Mouse (Mus musculus): Measurements from ENCODE around the gene Vps4a. TPM values are rescaled to one million over a fixed set of nuclear protein-coding genes. Genes with fewer than 3 reads are reported as not detected.
A peak's percentile ranks its signal among the peaks of the same experiment; 100 is the strongest.
"Not testable (repeated sequence)": the region's sequence is repeated elsewhere in the genome, so short reads cannot be mapped to it uniquely, and the experiment has no call there.

Vps4a gene
- polyA plus RNA-seq, 1 experiment from 2014 or later = 62.9 TPM

DNA sequence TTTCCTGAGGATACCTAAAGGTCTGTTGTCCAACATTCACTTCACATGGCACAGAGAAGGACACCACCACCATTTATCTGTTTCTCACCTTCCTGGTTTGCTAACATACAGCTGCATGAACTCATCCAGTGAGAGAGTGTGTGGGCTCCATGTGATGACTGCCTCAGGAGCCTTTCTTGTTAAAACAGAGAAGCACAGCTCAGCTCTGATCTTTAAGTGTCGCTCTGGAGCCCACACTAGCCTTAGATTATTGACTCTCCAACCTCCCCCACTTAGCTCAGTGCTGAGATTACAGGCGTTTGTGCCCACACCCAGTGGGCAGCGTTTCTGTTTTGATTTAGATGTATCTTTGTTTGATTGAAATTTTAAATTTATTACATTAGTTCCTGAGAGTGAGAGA is 23.2 kb upstream of the Vps4a start:
- Histone ChIP-seq H3K9ac (ENCODE audit: low read depth, low read length) (no peak overlapping the region), H3K27ac (ENCODE audit: low read depth, low read length) (no peak overlapping the region), H3K27me3 (ENCODE audit: control insufficient read depth, insufficient read depth, low read length) (no peaks in the 10 kb centered on the region), H3K4me1 (ENCODE audit: control insufficient read depth, insufficient read depth, low read length) (no peaks in the 10 kb centered on the region), H3K4me3 (ENCODE audit: low read length) (no peak overlapping the region), H3K4me2 (replicated peaks; ENCODE audit: low read depth, low read length) (no peak overlapping the region), H3K36me3 (ENCODE audit: control insufficient read depth, insufficient read depth, low read length) (peaks cover 34% of the 10 kb centered on the region), H3K9me3 (ENCODE audit: control insufficient read depth, low read length) (no peaks in the 10 kb centered on the region)
- ATAC-seq (ENCODE audit: low FRiP score, low TSS enrichment) = no peak
- 86% methylated on average over 3 of the region's 3 CpGs for WGBS

DNA sequence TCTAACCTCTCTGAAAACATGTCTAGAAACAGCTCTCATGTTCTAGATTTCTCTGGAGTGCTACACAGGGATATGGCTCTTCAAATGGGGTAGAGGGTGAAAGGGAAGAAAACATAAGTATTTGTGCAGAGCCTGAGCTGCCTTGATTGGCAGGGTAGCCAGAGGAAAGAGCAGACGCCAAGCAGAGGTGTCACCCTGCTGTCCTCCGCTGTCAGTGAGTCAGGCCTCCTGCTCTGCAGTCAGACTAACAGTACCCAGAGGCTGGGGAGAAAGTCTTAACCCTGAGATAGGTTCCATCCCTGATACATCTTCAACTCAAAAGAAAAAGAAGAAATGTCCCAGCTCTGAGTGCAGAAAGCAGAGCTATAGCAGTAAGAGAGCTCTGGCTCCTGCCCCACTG is 18.4 kb upstream of the Vps4a start:
- Histone ChIP-seq H3K9ac (ENCODE audit: low read depth, low read length) (no peak overlapping the region), H3K9me3 (ENCODE audit: control insufficient read depth, low read length) (no peaks in the 10 kb centered on the region), H3K4me2 (replicated peaks; ENCODE audit: low read depth, low read length) (no peak overlapping the region), H3K36me3 (ENCODE audit: control insufficient read depth, insufficient read depth, low read length) (peaks cover 28% of the 10 kb centered on the region), H3K27me3 (ENCODE audit: control insufficient read depth, insufficient read depth, low read length) (no peaks in the 10 kb centered on the region), H3K4me1 (ENCODE audit: control insufficient read depth, insufficient read depth, low read length) (no peaks in the 10 kb centered on the region), H3K27ac (ENCODE audit: low read depth, low read length) (no peak overlapping the region), H3K4me3 (ENCODE audit: low read length) (no peak overlapping the region)
- 84% methylated on average over 2 of the region's 2 CpGs for WGBS
- ATAC-seq (ENCODE audit: low FRiP score, low TSS enrichment) = no peak

DNA sequence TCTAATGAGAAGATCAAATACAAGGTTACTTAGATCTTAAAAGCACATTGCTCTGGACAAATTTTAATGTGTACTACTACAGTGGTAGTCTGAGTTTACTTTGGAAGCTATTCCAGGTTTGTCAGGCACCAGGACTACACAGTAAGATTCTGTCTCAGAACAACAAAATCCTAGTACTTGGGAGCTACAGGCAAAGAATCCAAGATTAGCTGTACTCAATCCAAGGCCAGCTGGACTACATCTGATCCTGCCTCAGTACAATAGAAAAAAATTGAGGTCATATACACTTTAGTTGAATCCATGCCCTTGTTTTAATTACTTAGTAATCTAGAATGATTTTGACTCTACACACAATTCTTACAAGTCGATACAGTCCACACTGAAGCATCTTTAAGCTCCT is 16.1 kb upstream of the Vps4a start:
- Histone ChIP-seq H3K36me3 (ENCODE audit: control insufficient read depth, insufficient read depth, low read length) (peaks cover 23% of the 10 kb centered on the region), H3K27ac (ENCODE audit: low read depth, low read length) (no peak overlapping the region), H3K27me3 (ENCODE audit: control insufficient read depth, insufficient read depth, low read length) (no peaks in the 10 kb centered on the region), H3K4me3 (ENCODE audit: low read length) (no peak overlapping the region), H3K4me2 (replicated peaks; ENCODE audit: low read depth, low read length) (no peak overlapping the region), H3K4me1 (ENCODE audit: control insufficient read depth, insufficient read depth, low read length) (no peaks in the 10 kb centered on the region), H3K9me3 (ENCODE audit: control insufficient read depth, low read length) (no peaks in the 10 kb centered on the region), H3K9ac (ENCODE audit: low read depth, low read length) (no peak overlapping the region)
- ATAC-seq (ENCODE audit: low FRiP score, low TSS enrichment) = no peak
- WGBS = 91% methylated on average over 1 of the region's 1 CpGs

DNA sequence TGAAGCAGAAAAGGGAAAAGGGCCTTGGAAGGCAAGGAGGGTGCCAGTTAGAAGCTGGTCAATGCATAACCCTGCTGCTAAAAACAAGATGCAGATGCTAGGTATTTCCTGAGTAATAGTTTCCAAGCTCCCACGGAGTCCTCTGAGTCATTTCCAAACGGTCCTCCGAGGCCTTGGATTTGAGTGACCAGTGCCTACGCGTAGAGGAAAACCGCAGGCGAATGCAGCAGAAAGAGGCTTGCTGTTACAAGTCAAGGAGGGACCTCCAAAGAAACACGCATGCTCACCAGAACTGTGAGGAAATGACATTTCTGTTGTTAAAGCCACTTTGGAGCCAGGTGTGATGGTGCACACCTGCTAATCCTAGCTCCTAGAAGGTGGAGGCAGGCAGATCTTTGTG is 7.5 kb upstream of the Vps4a start:
- Histone ChIP-seq H3K4me3 (ENCODE audit: low read length) (no peak overlapping the region), H3K4me1 (ENCODE audit: control insufficient read depth, insufficient read depth, low read length) (no peaks in the 10 kb centered on the region), H3K27ac (ENCODE audit: low read depth, low read length) (no peak overlapping the region), H3K9ac (ENCODE audit: low read depth, low read length) (no peak overlapping the region), H3K4me2 (replicated peaks; ENCODE audit: low read depth, low read length) (no peak overlapping the region), H3K36me3 (ENCODE audit: control insufficient read depth, insufficient read depth, low read length) (no peaks in the 10 kb centered on the region), H3K27me3 (ENCODE audit: control insufficient read depth, insufficient read depth, low read length) (no peaks in the 10 kb centered on the region), H3K9me3 (ENCODE audit: control insufficient read depth, low read length) (no peaks in the 10 kb centered on the region)
- 88% methylated on average over 8 of the region's 8 CpGs for WGBS
- no peak for ATAC-seq (ENCODE audit: low FRiP score, low TSS enrichment)

DNA sequence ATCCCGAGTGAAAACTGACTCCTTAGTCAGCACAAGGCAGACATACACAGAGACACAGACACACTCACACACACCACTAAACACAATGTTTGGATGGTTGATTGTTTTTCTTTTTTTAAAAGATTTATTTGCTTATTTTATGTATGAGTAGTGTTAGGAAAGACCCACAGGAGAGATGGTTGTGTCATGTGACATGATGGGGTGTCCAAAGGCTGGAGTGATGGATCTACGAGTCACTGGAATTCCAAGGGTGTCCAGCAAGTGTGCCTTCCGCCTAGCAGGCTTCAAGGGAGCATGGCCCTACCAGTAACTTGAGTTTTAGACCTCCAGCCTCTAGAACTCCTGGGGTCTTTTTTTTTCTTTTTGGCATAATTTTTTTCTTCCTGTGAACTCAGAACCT is 1.7 kb upstream of the Vps4a start:
- H3K4me2 ChIP-seq (replicated peaks; ENCODE audit: low read depth, low read length) = no peak overlapping the region
- ATAC-seq (ENCODE audit: low FRiP score, low TSS enrichment) = no peak
- H3K9me3 ChIP-seq (ENCODE audit: control insufficient read depth, low read length) = no peaks in the 10 kb centered on the region
- WGBS = 82% methylated on average over 3 of the region's 3 CpGs
- H3K9ac ChIP-seq (ENCODE audit: low read depth, low read length) = no peak overlapping the region
- H3K36me3 ChIP-seq (ENCODE audit: control insufficient read depth, insufficient read depth, low read length) = no peaks in the 10 kb centered on the region
- no peaks in the 10 kb centered on the region for H3K27me3 ChIP-seq (ENCODE audit: control insufficient read depth, insufficient read depth, low read length)
- no peak overlapping the region for H3K4me3 ChIP-seq (ENCODE audit: low read length)
- H3K4me1 ChIP-seq (ENCODE audit: control insufficient read depth, insufficient read depth, low read length) = peaks cover 7% of the 10 kb centered on the region; the same call in 1 of the 2 replicates
- H3K27ac ChIP-seq (ENCODE audit: low read depth, low read length) = no peak overlapping the region

DNA sequence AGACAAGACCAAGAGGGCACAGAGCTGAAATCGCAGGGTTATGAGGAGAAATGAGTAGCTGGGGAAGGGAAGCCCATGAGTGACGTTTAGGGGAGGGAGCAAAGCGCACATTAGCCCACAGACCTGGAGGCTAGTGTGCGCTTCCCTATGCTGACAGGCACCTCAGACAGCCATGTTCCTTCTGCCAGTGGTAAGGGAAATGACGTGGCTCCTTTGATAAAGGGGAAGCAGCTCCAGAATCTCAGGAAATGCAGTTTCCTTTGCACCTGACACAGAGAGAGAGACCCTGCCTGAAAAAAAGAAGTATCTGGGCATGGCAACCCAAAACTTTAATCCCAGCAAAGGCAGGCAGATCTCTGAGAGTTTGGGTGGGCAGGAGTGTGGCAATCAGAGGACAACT is 964 bp upstream of the Vps4a start:
- 71% methylated on average over 5 of the region's 5 CpGs for WGBS
- no peak for ATAC-seq (ENCODE audit: low FRiP score, low TSS enrichment)
- no peaks in the 10 kb centered on the region for H3K9me3 ChIP-seq (ENCODE audit: control insufficient read depth, low read length)
- H3K4me2 ChIP-seq (replicated peaks; ENCODE audit: low read depth, low read length) = no peak overlapping the region
- H3K9ac ChIP-seq (ENCODE audit: low read depth, low read length) = no peak overlapping the region
- no peaks in the 10 kb centered on the region for H3K36me3 ChIP-seq (ENCODE audit: control insufficient read depth, insufficient read depth, low read length)
- H3K27ac ChIP-seq (ENCODE audit: low read depth, low read length) = no peak overlapping the region
- no peak overlapping the region for H3K4me3 ChIP-seq (ENCODE audit: low read length)
- H3K27me3 ChIP-seq (ENCODE audit: control insufficient read depth, insufficient read depth, low read length) = no peaks in the 10 kb centered on the region
- H3K4me1 ChIP-seq (ENCODE audit: control insufficient read depth, insufficient read depth, low read length) = peaks cover 7% of the 10 kb centered on the region; the same call in 1 of the 2 replicates

DNA sequence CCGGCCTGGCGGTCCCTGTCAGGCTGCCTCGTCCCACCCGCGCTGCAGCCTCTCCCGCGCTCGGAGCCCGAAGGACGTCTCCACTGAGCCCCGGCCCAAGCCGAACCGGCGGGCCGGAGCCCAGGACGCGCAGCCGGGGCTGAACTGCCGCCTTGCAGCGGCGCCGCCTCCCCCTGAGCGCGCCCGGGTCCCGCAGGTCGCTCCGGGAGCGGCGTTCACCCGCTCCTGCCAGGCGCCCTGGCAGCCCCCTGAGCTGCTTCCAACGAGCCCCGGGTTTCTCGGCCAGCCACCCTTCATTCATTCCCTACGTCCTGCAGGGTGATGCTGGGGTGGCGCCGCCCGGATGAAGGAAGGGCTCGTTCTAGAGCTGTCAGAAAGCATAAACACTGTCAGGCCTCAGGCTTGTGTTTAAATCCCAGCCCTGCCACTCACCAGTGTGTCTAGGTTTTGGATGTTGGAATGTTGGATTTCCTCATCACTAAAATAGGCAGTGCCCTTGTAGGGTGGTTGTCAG is 612 bp downstream of the Vps4a start:
- peaks cover 7% of the 10 kb centered on the region; the same call in 1 of the 2 replicates for H3K4me1 ChIP-seq (ENCODE audit: control insufficient read depth, insufficient read depth, low read length)
- ATAC-seq (ENCODE audit: low FRiP score, low TSS enrichment) = no peak
- no peaks in the 10 kb centered on the region for H3K27me3 ChIP-seq (ENCODE audit: control insufficient read depth, insufficient read depth, low read length)
- H3K4me3 ChIP-seq (ENCODE audit: low read length) = peak overlapping the region; percentile 94
- H3K9ac ChIP-seq (ENCODE audit: low read depth, low read length) = peak overlapping the region; percentile 95
- H3K36me3 ChIP-seq (ENCODE audit: control insufficient read depth, insufficient read depth, low read length) = peaks cover 3% of the 10 kb centered on the region; the same call in 1 of the 2 replicates
- H3K4me2 ChIP-seq (replicated peaks; ENCODE audit: low read depth, low read length) = peak overlapping the region; percentile 82
- no peaks in the 10 kb centered on the region for H3K9me3 ChIP-seq (ENCODE audit: control insufficient read depth, low read length)
- under 1% methylated on average over 33 of the region's 40 CpGs for WGBS
- H3K27ac ChIP-seq (ENCODE audit: low read depth, low read length) = peak overlapping the region; percentile 70

DNA sequence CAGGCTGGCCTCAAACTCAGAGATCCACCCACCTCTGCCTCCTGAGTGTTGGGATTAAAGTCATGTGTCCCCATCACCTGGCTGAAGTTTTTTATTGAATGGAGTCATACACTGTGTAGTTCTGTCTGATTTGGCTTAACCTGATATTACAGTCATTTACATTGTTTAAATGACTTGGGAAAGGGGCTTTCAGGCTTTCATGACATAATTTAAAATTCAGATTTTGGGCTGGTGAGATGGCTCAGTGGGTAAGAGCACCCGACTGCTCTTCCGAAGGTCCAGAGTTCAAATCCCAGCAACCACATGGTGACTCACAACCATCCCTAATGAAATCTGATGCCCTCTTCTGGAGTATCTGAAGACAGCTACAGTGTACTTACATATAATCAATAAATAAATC is 2.6 kb downstream of the Vps4a start:
- H3K36me3 ChIP-seq (ENCODE audit: control insufficient read depth, insufficient read depth, low read length) = peaks cover 12% of the 10 kb centered on the region
- 96% methylated on average over 2 of the region's 2 CpGs for WGBS
- not testable (repeated sequence) for H3K4me3 ChIP-seq (ENCODE audit: low read length); ATAC-seq (ENCODE audit: low FRiP score, low TSS enrichment); H3K4me2 ChIP-seq (replicated peaks; ENCODE audit: low read depth, low read length); H3K27me3 ChIP-seq (ENCODE audit: control insufficient read depth, insufficient read depth, low read length); H3K9ac ChIP-seq (ENCODE audit: low read depth, low read length); H3K9me3 ChIP-seq (ENCODE audit: control insufficient read depth, low read length); H3K4me1 ChIP-seq (ENCODE audit: control insufficient read depth, insufficient read depth, low read length); H3K27ac ChIP-seq (ENCODE audit: low read depth, low read length)

DNA sequence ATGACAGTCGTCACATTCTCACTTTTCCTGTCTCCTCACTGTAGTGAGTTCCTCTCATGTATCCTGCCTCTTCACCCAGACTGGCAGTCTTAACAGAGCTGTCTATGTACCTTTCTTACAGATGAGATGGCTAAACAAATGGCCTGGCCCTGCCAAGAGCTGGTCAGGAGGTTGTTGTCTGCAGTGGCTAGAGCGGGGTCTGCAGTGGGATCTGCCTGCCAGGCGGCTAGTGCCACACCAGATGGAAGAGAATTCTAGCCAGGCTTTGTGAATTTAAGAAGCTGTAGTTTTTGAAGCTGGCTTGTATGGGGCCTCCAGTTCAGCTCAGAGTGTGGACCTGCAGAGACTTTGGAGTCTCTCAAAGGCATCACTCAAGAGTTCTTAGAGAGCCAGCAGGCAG is 4.6 kb downstream of the Vps4a start:
- peaks cover 7% of the 10 kb centered on the region; the same call in 1 of the 2 replicates for H3K4me1 ChIP-seq (ENCODE audit: control insufficient read depth, insufficient read depth, low read length)
- WGBS = 83% methylated on average over 3 of the region's 3 CpGs
- no peaks in the 10 kb centered on the region for H3K27me3 ChIP-seq (ENCODE audit: control insufficient read depth, insufficient read depth, low read length)
- H3K9ac ChIP-seq (ENCODE audit: low read depth, low read length) = no peak overlapping the region
- H3K9me3 ChIP-seq (ENCODE audit: control insufficient read depth, low read length) = no peaks in the 10 kb centered on the region
- no peak overlapping the region for H3K27ac ChIP-seq (ENCODE audit: low read depth, low read length)
- H3K36me3 ChIP-seq (ENCODE audit: control insufficient read depth, insufficient read depth, low read length) = peaks cover 31% of the 10 kb centered on the region
- no peak overlapping the region for H3K4me3 ChIP-seq (ENCODE audit: low read length)
- H3K4me2 ChIP-seq (replicated peaks; ENCODE audit: low read depth, low read length) = no peak overlapping the region
- no peak for ATAC-seq (ENCODE audit: low FRiP score, low TSS enrichment)
